Mouse (Mus musculus): ENCODE measurements around the gene Ptpn22. TPM values are rescaled to one million over a fixed set of nuclear protein-coding genes. Genes with fewer than 3 reads are reported as not detected.

Ptpn22 gene
- polyA plus RNA-seq (2015; fragmentation: Nextera tagmentation; extraction: Ambion mirVana), result 0.51 and 0.57 TPM in 2 replicates

GRCm38 (mm10) chr3:103858881-103859801, at the start of gene Ptpn22:
Gene Ptpn22, plus strand, starts transcription at chr3:103859795.

GRCm38 (mm10) chr3:103832426-103832825, 27.2 kb upstream of the Ptpn22 start, which contains the start of gene Bcl2l15:
Gene Bcl2l15, plus strand, starts transcription at chr3:103832601.

GRCm38 (mm10) chr3:103914010-103914669, 54.5 kb downstream of the Ptpn22 start, which contains the start of gene Rsbn1:
Gene Rsbn1, plus strand, starts transcription at chr3:103914120.

Other genes with a start within 250 kb of the Ptpn22 start
- gene Atg4a-ps, start 213.7 kb upstream of the Ptpn22 start, polyA plus RNA-seq (2015; fragmentation: Nextera tagmentation; extraction: Ambion mirVana), result 0.18 and 0.22 TPM in 2 replicates
- 18.2 and 20.7 TPM in 2 replicates for gene Olfml3, start 121.8 kb upstream of the Ptpn22 start, polyA plus RNA-seq (2015; fragmentation: Nextera tagmentation; extraction: Ambion mirVana)
- not detected in 2 replicates for gene Gm10964, start 120.4 kb upstream of the Ptpn22 start, polyA plus RNA-seq (2015; fragmentation: Nextera tagmentation; extraction: Ambion mirVana)
- 7.8 and 9.3 TPM in 2 replicates for gene Hipk1, start 68.2 kb upstream of the Ptpn22 start, polyA plus RNA-seq (2015; fragmentation: Nextera tagmentation; extraction: Ambion mirVana)
- 19.0 and 21.3 TPM in 2 replicates for gene Dclre1b, start 50.4 kb upstream of the Ptpn22 start, polyA plus RNA-seq (2015; fragmentation: Nextera tagmentation; extraction: Ambion mirVana)
- 16.9 and 17.9 TPM in 2 replicates for gene Ap4b1, start 50.3 kb upstream of the Ptpn22 start, polyA plus RNA-seq (2015; fragmentation: Nextera tagmentation; extraction: Ambion mirVana)
- 0.08 and 0.11 TPM in 2 replicates for gene Gm43064, start 50.2 kb upstream of the Ptpn22 start, polyA plus RNA-seq (2015; fragmentation: Nextera tagmentation; extraction: Ambion mirVana)
- 0.15 and 0.37 TPM in 2 replicates for gene Bcl2l15, start 27.2 kb upstream of the Ptpn22 start, polyA plus RNA-seq (2015; fragmentation: Nextera tagmentation; extraction: Ambion mirVana)
- gene Rsbn1, start 54.3 kb downstream of the Ptpn22 start, polyA plus RNA-seq (2015; fragmentation: Nextera tagmentation; extraction: Ambion mirVana), result 15.4 and 15.7 TPM in 2 replicates
- 21.3 and 23.5 TPM in 2 replicates for gene Phtf1, start 108.3 kb downstream of the Ptpn22 start, polyA plus RNA-seq (2015; fragmentation: Nextera tagmentation; extraction: Ambion mirVana)

Measured in neural tube, postnatal 0 days (tissue).